Mouse (Mus musculus) midbrain, embryonic 13.5 days (tissue): ENCODE measurements around the gene Mfsd12. TPM values are rescaled to one million over a fixed set of nuclear protein-coding genes. Genes with fewer than 3 reads are reported as not detected.

Experiments used
- ATAC-seq: fragments of 200-750 bp; cut with Nextera tagmentation; 2 replicates; pipeline ENCODE4 v1.8.0; 2017; ENCODE audit warnings: mild to moderate bottlenecking, moderate TSS enrichment, moderate library complexity
- H3K27ac ChIP-seq: fragments of 300-500 bp; sonication (generic); 2 replicates; pipeline ENCODE4 v1.5.1; 2015; ENCODE audit warnings: inconsistent platforms, mild to moderate bottlenecking, moderate library complexity
- H3K27me3 ChIP-seq: fragments of 300-500 bp; sonication (generic); 2 replicates; pipeline ENCODE4 v1.6.1; 2015; ENCODE audit warnings: mild to moderate bottlenecking, inconsistent platforms
- H3K36me3 ChIP-seq: fragments of 300-500 bp; sonication (generic); 2 replicates; pipeline ENCODE4 v1.6.1; 2015; ENCODE audit warnings: mild to moderate bottlenecking, inconsistent platforms
- H3K4me1 ChIP-seq: fragments of 300-500 bp; sonication (generic); replicated peaks from 2 replicates; pipeline ENCODE4 v1.6.1; 2015; ENCODE audit warnings: inconsistent platforms
- H3K4me2 ChIP-seq: fragments of 300-500 bp; sonication (generic); replicated peaks from 2 replicates; pipeline ENCODE4 v1.6.1; 2015; ENCODE audit warnings: moderate library complexity, mild to moderate bottlenecking, inconsistent platforms
- H3K4me3 ChIP-seq: fragments of 300-500 bp; sonication (generic); replicated peaks from 2 replicates; pipeline ENCODE4 v1.5.1; 2015; ENCODE audit warnings: mild to moderate bottlenecking, inconsistent platforms
- H3K9ac ChIP-seq: fragments of 300-500 bp; sonication (generic); replicated peaks from 2 replicates; pipeline ENCODE4 v1.6.1; 2015; ENCODE audit warnings: mild to moderate bottlenecking, inconsistent platforms
- H3K9me3 ChIP-seq: fragments of 300-500 bp; sonication (generic); 2 replicates; pipeline ENCODE4 v1.6.1; 2016; ENCODE audit warnings: mild to moderate bottlenecking, inconsistent platforms
- WGBS: fragments of 180-500 bp; shearing (Covaris S2); methylation state at CpG from one replicate; pipeline ENCODE4 v1.1.7; 2015; 5-methylcytosine and 5-hydroxymethylcytosine counted together
- polyA plus RNA-seq: library from polyadenylated mRNA; unstranded; fragments of >200 nt; fragmentation: Nextera tagmentation; extraction: Ambion mirVana; gene quantifications from 2 replicates; pipeline ENCODE4 v1.2.1, GENCODE M21; 2015

The Mfsd12 gene
- polyA plus RNA-seq, 1 experiment from 2014 or later = 10.1 TPM

- ATAC-seq = peak; percentile 71
- H3K9ac ChIP-seq = peak within 1 kb of the TSS; percentile 93
- 1% methylated on average over 59 of the region's 59 CpGs for WGBS
- H3K4me3 ChIP-seq = peak within 1 kb of the TSS; percentile 79
- peaks cover 27% of the 10 kb centered on the region for H3K36me3 ChIP-seq
- no peaks in the 10 kb centered on the region for H3K9me3 ChIP-seq
- no peaks in the 10 kb centered on the region for H3K27me3 ChIP-seq
- peaks cover 37% of the 10 kb centered on the region for H3K4me1 ChIP-seq
- peak within 1 kb of the TSS; percentile 84 for H3K4me2 ChIP-seq
- peak within 1 kb of the TSS; percentile 84 for H3K27ac ChIP-seq
Measured at GRCm38 (mm10) chr10:81377793-81378552, 20.7 kb downstream of the Mfsd12 start, which contains the start of gene Fzr1. Fzr1 (minus strand) TSS chr10:81378516.

GRCm38 (mm10) chr10:81378553-81379182 is 21.4 kb downstream of the Mfsd12 start:
- Histone ChIP-seq H3K9me3 (no peaks in the 10 kb centered on the region), H3K4me2 (peak overlapping the region; percentile 84), H3K27me3 (no peaks in the 10 kb centered on the region), H3K9ac (peak overlapping the region; percentile 60), H3K4me3 (peak overlapping the region; percentile 79), H3K4me1 (peaks cover 33% of the 10 kb centered on the region), H3K36me3 (peaks cover 20% of the 10 kb centered on the region), H3K27ac (peak overlapping the region; percentile 84)
- under 1% methylated on average over 46 of the region's 46 CpGs for WGBS
- ATAC-seq = peak; percentile 95

- peak overlapping the region; percentile 60 for H3K9ac ChIP-seq
- 60% methylated on average over 3 of the region's 3 CpGs for WGBS
- H3K9me3 ChIP-seq = no peaks in the 10 kb centered on the region
- H3K27me3 ChIP-seq = no peaks in the 10 kb centered on the region
- H3K27ac ChIP-seq = peak overlapping the region; percentile 84
- no peak; the same call in 1 of the 2 replicates for ATAC-seq
- peaks cover 15% of the 10 kb centered on the region for H3K36me3 ChIP-seq
- H3K4me3 ChIP-seq = peak overlapping the region; percentile 79
- H3K4me1 ChIP-seq = peaks cover 32% of the 10 kb centered on the region
- H3K4me2 ChIP-seq = peak overlapping the region; percentile 84
Measured at GRCm38 (mm10) chr10:81379183-81379553, 21.9 kb downstream of the Mfsd12 start.

GRCm38 (mm10) chr10:81379809-81380378 is 22.6 kb downstream of the Mfsd12 start:
- H3K4me3 ChIP-seq = no peak overlapping the region
- no peak overlapping the region for H3K9ac ChIP-seq
- no peak for ATAC-seq
- H3K4me1 ChIP-seq = peaks cover 34% of the 10 kb centered on the region
- no peaks in the 10 kb centered on the region for H3K27me3 ChIP-seq
- H3K9me3 ChIP-seq = no peaks in the 10 kb centered on the region
- H3K36me3 ChIP-seq = peaks cover 9% of the 10 kb centered on the region
- no peak overlapping the region for H3K27ac ChIP-seq
- 93% methylated on average over 6 of the region's 6 CpGs for WGBS
- no peak overlapping the region for H3K4me2 ChIP-seq

GRCm38 (mm10) chr10:81382039-81382438 is 24.7 kb downstream of the Mfsd12 start:
- Histone ChIP-seq H3K9ac (0 out of 2 replicates have a peak overlapping the region, but pooled peaks have one; percentile 16), H3K4me3 (no peak overlapping the region), H3K9me3 (no peaks in the 10 kb centered on the region), H3K27me3 (no peaks in the 10 kb centered on the region), H3K36me3 (peaks cover 15% of the 10 kb centered on the region), H3K27ac (no peak overlapping the region), H3K4me1 (peaks cover 28% of the 10 kb centered on the region), H3K4me2 (no peak overlapping the region)
- WGBS = 89% methylated on average over 5 of the region's 5 CpGs
- ATAC-seq = no peak

GRCm38 (mm10) chr10:81383802-81384604 is 26.7 kb downstream of the Mfsd12 start, which contains the start of the genes Dohh and Gm48551:
Dohh (plus strand) TSS chr10:81384428.
Gm48551 (plus strand) TSS chr10:81384466.
- Histone ChIP-seq H3K27ac (peak within 1 kb of the TSS; percentile 85), H3K4me3 (peak within 1 kb of the TSS; percentile 96), H3K27me3 (no peaks in the 10 kb centered on the region), H3K36me3 (peaks cover 34% of the 10 kb centered on the region), H3K4me2 (peak within 1 kb of the TSS; percentile 76), H3K4me1 (peaks cover 19% of the 10 kb centered on the region), H3K9ac (peak within 1 kb of the TSS; percentile 87), H3K9me3 (no peaks in the 10 kb centered on the region)
- 8% methylated on average over 53 of the region's 54 CpGs for WGBS
- peak; percentile 96 for ATAC-seq

- peak overlapping the region; percentile 85 for H3K27ac ChIP-seq
- H3K9me3 ChIP-seq = no peaks in the 10 kb centered on the region
- WGBS = under 1% methylated on average over 19 of the region's 19 CpGs
- H3K9ac ChIP-seq = peak overlapping the region; percentile 87
- peaks cover 19% of the 10 kb centered on the region for H3K4me1 ChIP-seq
- peak overlapping the region; percentile 96 for H3K4me3 ChIP-seq
- H3K4me2 ChIP-seq = peak overlapping the region; percentile 76
- H3K36me3 ChIP-seq = peaks cover 35% of the 10 kb centered on the region
- no peaks in the 10 kb centered on the region for H3K27me3 ChIP-seq
- peak; percentile 38 for ATAC-seq
Measured at GRCm38 (mm10) chr10:81384605-81384982, 27.3 kb downstream of the Mfsd12 start.

GRCm38 (mm10) chr10:81385603-81386306 is 28.5 kb downstream of the Mfsd12 start:
- Histone ChIP-seq H3K36me3 (peaks cover 35% of the 10 kb centered on the region), H3K9ac (peak overlapping the region; percentile 87), H3K4me2 (peak overlapping the region; percentile 76), H3K9me3 (no peaks in the 10 kb centered on the region), H3K27me3 (no peaks in the 10 kb centered on the region), H3K4me1 (peaks cover 20% of the 10 kb centered on the region), H3K27ac (no peak overlapping the region), H3K4me3 (peak overlapping the region; percentile 96)
- WGBS = 79% methylated on average over 22 of the region's 22 CpGs
- no peak for ATAC-seq

GRCm38 (mm10) chr10:81387716-81388115 is 30.4 kb downstream of the Mfsd12 start:
- Histone ChIP-seq H3K4me3 (no peak overlapping the region), H3K27me3 (no peaks in the 10 kb centered on the region), H3K9ac (no peak overlapping the region), H3K36me3 (peaks cover 44% of the 10 kb centered on the region), H3K4me2 (no peak overlapping the region), H3K27ac (no peak overlapping the region), H3K4me1 (peaks cover 20% of the 10 kb centered on the region), H3K9me3 (no peaks in the 10 kb centered on the region)
- 96% methylated on average over 20 of the region's 20 CpGs for WGBS
- no peak for ATAC-seq

- ATAC-seq = no peak
- peaks cover 44% of the 10 kb centered on the region for H3K36me3 ChIP-seq
- no peaks in the 10 kb centered on the region for H3K9me3 ChIP-seq
- H3K9ac ChIP-seq = no peak within 1 kb of the TSS
- no peak within 1 kb of the TSS for H3K4me2 ChIP-seq
- H3K4me3 ChIP-seq = no peak within 1 kb of the TSS
- 90% methylated on average over 5 of the region's 5 CpGs for WGBS
- H3K4me1 ChIP-seq = peaks cover 28% of the 10 kb centered on the region
- H3K27ac ChIP-seq = no peak within 1 kb of the TSS
- no peaks in the 10 kb centered on the region for H3K27me3 ChIP-seq
Measured at GRCm38 (mm10) chr10:81388505-81389055, 31.3 kb downstream of the Mfsd12 start, which contains the start of gene Gm48552. Gm48552 (plus strand) TSS chr10:81389005.

- H3K27ac ChIP-seq = no peak overlapping the region
Measured at GRCm38 (mm10) chr10:81389373-81389772, 32.1 kb downstream of the Mfsd12 start.

More at GRCm38 (mm10) chr10:81389373-81389772, 32.1 kb downstream of the Mfsd12 start:
- 44% methylated on average over 3 of the region's 3 CpGs for WGBS
- Histone ChIP-seq H3K4me2 (no peak overlapping the region), H3K4me3 (no peak overlapping the region), H3K9me3 (no peaks in the 10 kb centered on the region), H3K9ac (no peak overlapping the region), H3K36me3 (peaks cover 44% of the 10 kb centered on the region), H3K4me1 (peaks cover 31% of the 10 kb centered on the region), H3K27me3 (no peaks in the 10 kb centered on the region)
- no peak for ATAC-seq
